Mouse (Mus musculus) adrenal gland, postnatal 0 days (tissue): Measurements from ENCODE around the gene Lingo2. TPM values are rescaled to one million over a fixed set of nuclear protein-coding genes. Genes with fewer than 3 reads are reported as not detected.

Source experiments
- microRNA-seq: library from miRNA; unstranded; fragments of <30 nt; microRNA quantifications from one replicate; pipeline ENCODE4, GENCODE M21; 2016; ENCODE audit warnings: borderline replicate concordance; ENCODE audit not compliant: insufficient number of aligned reads
- polyA plus RNA-seq: library from polyadenylated mRNA; unstranded; fragments of >200 nt; fragmentation: Nextera tagmentation; extraction: Ambion mirVana; gene quantifications from 2 replicates; pipeline ENCODE4 v1.2.1, GENCODE M21; 2015

The Lingo2 gene
- 1.5 and 4.9 TPM in 2 replicates for polyA plus RNA-seq

GRCm38 (mm10) chr4:36951150-36951954, at the start of gene Lingo2:
Gene Lingo2, minus strand, starts transcription at chr4:36951747.

Small RNA genes within 50 kb of the gene (microRNA-seq; reads per million reads assigned to microRNA genes)
- not detected for gene Mir873a
- not detected for gene Mir873b
- gene Mir876, result not detected
